Mouse (Mus musculus): ENCODE measurements around the gene Prss53. TPM values are rescaled to one million over a fixed set of nuclear protein-coding genes. Genes with fewer than 3 reads are reported as not detected.
"Not testable (repeated sequence)": the region's sequence is repeated elsewhere in the genome, so short reads cannot be mapped to it uniquely, and the experiment has no call there.

Prss53 gene
- polyA plus RNA-seq, 1 experiment from 2014 or later = 1.3 TPM

DNA sequence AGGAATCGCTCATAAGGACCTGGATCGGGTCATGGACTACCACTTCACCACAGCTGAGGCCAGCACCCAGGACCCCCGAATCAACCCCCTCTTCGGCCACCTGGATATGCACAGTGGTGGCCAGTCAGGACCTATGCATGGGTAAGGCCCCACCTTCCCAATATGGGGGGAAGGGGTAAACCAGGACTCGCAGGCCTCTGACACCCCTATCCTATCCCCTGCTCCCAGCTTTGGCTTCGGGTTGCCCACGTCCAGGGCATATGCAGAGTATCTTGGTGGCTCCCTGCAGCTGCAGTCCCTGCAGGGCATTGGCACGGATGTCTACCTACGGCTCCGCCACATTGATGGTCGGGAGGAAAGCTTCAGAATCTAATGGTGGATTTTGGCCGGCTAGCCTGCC is 17.2 kb upstream of the Prss53 start:
- ATAC-seq (replicated peaks) = no peak
- 92% methylated on average over 12 of the region's 12 CpGs for WGBS
- peaks cover 20% of the 10 kb centered on the region for H3K4me1 ChIP-seq

DNA sequence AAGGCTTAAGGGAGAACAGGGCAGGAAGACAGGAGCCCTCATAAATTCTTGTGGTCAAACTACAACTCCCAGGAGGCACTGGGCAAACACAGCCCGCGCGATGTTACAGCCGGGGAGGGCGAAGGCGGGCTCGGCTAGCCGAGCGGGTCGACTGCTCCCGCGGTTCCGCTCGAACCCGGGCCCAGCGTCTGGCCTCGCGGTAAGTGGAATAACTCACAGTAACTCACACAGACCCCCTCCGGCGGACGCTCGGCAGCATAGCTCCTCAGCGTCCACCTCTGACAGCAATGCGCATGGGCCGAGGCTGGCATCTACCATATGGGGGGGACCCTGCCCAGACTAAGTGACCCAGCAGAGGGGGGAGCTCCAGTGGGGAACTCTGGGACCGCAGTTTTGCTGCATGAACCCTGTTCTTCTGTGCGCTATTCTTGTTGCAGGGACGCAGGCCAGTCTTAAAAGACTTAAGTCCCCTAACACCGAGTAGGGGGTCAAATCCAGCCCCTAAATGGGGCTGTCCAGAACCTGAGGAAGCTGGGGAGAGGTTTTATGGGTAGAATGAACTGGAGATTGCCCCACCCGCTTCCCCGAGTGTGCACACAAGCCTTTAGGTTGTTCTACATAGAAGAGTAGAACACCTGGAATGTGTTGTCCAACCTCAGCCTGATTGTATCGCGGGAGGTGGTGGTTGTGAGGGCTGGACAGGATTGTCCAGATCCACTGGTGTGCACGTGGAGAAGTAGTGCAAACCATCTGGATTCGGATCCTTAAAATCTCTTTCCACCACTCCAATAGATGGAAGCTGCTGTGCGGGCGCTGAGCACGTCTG is 13.4 kb upstream of the Prss53 start, which contains the start of gene Bckdk:
Gene Bckdk (plus strand): TSS at position 112 of the 826 bp plus-strand sequence.
- H3K4me1 ChIP-seq = peaks cover 14% of the 10 kb centered on the region
- peaks cover 25% of the 10 kb centered on the region; the same call in 1 of the 2 replicates for H3K36me3 ChIP-seq (replicated peaks)
- WGBS = 7% methylated on average over 38 of the region's 38 CpGs
- H3K27me3 ChIP-seq (replicated peaks) = no peaks in the 10 kb centered on the region
- no peaks in the 10 kb centered on the region for H3K9me3 ChIP-seq
- H3K9ac ChIP-seq = peak within 1 kb of the TSS; percentile 68
- peak within 1 kb of the TSS; percentile 86 for H3K27ac ChIP-seq
- peak within 1 kb of the TSS; percentile 66 for H3K4me3 ChIP-seq
- peak; percentile 94 for ATAC-seq (replicated peaks)
- H3K4me2 ChIP-seq = peak within 1 kb of the TSS; percentile 73

More for the DNA sequence above, 17.2 kb upstream of the Prss53 start:
- Histone ChIP-seq H3K4me2 (no peak overlapping the region), H3K27me3 (replicated peaks) (no peaks in the 10 kb centered on the region), H3K36me3 (replicated peaks) (peaks cover 26% of the 10 kb centered on the region; the same call in 1 of the 2 replicates), H3K4me3 (no peak overlapping the region), H3K9ac (no peak overlapping the region), H3K27ac (no peak overlapping the region), H3K9me3 (no peaks in the 10 kb centered on the region)

DNA sequence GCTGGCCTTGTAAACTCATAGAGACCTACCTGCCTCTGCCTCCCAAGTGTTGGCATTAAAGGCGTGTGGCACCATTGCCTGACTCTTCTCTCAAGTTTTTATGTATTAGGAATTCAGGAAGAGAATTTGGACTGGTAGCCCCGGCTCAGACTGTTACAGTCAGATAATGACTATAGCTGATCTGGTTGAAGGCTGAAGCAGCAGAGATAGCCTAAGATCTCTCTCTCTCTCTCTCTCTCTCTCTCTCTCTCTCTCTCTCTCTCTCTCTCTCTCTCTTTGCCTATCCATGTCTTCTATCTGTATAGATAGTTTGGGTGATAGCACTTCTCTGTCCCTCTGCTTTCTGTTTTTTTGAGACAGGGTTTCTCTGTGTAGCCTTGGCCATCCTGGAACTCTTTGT is 11.0 kb upstream of the Prss53 start:
- H3K4me1 ChIP-seq = peaks cover 14% of the 10 kb centered on the region
- H3K9me3 ChIP-seq = no peaks in the 10 kb centered on the region
- H3K27ac ChIP-seq = no peak overlapping the region
- no peak overlapping the region for H3K9ac ChIP-seq
- 93% methylated on average over 2 of the region's 2 CpGs for WGBS
- H3K36me3 ChIP-seq (replicated peaks) = 0 out of 2 replicates have a peak, but pooled peaks cover under 1% of the 10 kb centered on the region
- H3K27me3 ChIP-seq (replicated peaks) = 0 out of 2 replicates have a peak, but pooled peaks cover 2% of the 10 kb centered on the region
- H3K4me2 ChIP-seq = no peak overlapping the region
- ATAC-seq (replicated peaks) = no peak
- H3K4me3 ChIP-seq = no peak overlapping the region

DNA sequence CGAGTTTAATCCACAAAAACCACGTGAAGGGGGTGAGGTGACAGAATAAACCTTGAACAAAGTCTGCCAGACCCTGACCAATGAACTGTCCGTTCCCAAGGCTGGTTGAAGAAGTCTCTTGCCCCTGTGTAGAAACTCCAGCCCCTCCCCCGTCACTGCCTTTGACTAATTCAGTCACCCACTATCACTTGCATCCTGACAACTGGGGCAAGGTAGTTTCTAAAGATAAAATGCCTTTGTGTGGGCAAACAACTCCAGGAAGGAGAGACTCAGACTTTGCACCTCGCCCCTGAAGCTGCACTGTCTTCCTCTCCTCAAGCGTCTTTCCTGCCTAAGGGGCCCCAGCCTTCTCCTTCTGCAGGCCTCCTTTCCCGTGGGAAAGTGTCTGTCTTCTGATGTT is 9.2 kb upstream of the Prss53 start:
- Histone ChIP-seq H3K27ac (no peak overlapping the region), H3K27me3 (replicated peaks) (0 out of 2 replicates have a peak, but pooled peaks cover 2% of the 10 kb centered on the region), H3K9me3 (no peaks in the 10 kb centered on the region), H3K4me2 (no peak overlapping the region), H3K36me3 (replicated peaks) (no peaks in the 10 kb centered on the region), H3K4me1 (peaks cover 9% of the 10 kb centered on the region), H3K4me3 (no peak overlapping the region), H3K9ac (no peak overlapping the region)
- 46% methylated on average over 7 of the region's 7 CpGs for WGBS
- ATAC-seq (replicated peaks) = no peak

DNA sequence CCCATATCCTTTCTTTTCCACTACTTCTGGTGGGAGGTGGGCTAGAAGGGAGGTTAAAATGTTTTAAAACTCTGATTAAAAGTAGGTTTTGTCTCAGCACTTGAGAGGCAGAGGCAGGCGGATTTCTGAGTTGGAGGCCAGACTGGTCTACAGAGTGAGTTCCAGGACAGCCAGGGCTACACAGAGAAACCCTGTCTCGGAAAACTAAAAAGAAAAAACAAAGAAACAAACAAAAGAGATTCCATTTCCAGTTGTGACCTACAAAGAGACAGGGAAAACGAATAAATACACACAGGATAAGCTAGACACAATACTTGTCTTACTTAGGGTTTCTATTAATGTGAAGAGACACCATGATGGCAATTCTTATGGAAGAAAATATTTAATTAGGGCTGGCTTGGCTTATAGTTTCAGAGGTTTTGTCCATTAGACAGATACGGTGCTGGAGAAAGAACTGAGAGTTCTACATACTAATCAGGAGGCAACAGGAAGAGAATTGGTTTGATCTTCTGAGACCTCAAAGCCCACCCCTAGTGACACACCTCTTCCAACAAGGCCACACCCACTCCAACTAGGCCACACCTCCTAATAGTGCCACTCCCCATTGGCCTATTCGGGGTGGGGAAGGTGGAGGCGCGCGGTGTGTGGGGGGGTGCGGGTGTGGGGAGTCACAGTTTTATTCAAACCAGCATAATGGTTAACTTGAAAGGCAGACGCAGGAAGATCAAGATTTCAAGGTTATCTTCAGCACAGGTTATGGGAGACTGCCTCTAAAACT is 7.6 kb upstream of the Prss53 start:
- Histone ChIP-seq H3K27me3 (replicated peaks) (0 out of 2 replicates have a peak, but pooled peaks cover 2% of the 10 kb centered on the region), H3K4me2 (no peak overlapping the region), H3K36me3 (replicated peaks) (no peaks in the 10 kb centered on the region; the same call in 1 of the 2 replicates), H3K4me1 (peaks cover 11% of the 10 kb centered on the region), H3K27ac (no peak overlapping the region), H3K9me3 (no peaks in the 10 kb centered on the region), H3K9ac (no peak overlapping the region), H3K4me3 (no peak overlapping the region)
- no peak for ATAC-seq (replicated peaks)
- WGBS = 41% methylated on average over 10 of the region's 10 CpGs

DNA sequence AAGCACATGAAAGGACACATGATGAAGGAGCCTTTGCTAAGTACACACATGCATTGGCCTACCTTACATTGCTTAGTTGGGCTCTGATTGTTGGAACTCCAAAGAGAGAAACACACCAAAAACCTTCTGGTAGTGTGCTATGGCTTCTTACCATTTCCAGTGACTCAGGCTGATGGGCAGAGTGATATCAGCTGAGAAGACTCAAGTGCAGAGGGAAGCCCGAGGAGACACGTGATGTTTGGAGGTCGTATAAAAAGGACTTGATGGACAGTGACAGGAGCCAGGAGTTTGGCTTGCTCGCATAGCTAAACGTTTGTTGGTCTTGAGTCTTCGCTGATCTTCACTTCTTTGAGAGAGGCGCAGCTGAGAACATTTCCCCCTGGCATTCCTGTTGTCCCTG is 6.8 kb upstream of the Prss53 start:
- Histone ChIP-seq H3K27ac (no peak overlapping the region), H3K9ac (no peak overlapping the region), H3K4me1 (peaks cover 11% of the 10 kb centered on the region), H3K36me3 (replicated peaks) (no peaks in the 10 kb centered on the region; the same call in 1 of the 2 replicates), H3K4me3 (no peak overlapping the region), H3K9me3 (no peaks in the 10 kb centered on the region), H3K4me2 (no peak overlapping the region), H3K27me3 (replicated peaks) (0 out of 2 replicates have a peak, but pooled peaks cover 2% of the 10 kb centered on the region)
- WGBS = 90% methylated on average over 7 of the region's 7 CpGs
- no peak for ATAC-seq (replicated peaks)

DNA sequence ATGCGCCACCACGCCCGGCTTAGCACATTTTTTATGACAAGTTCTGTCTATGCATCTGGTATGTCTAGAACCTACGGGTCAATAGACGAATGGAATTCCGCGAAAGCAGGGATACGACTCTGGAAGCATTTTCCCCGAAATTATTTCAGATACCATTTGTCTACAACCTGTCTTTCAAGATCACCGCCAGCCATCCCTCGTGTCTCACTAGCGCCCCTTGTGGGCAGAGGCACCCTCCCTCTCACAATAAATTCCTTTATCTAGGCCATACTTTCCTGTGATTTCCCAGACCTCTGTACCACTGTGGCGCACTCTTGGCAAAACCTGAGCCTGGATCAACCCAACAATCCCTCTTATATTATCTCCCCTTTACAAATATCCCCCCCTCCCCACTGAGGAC is 5.6 kb upstream of the Prss53 start:
- peaks cover 11% of the 10 kb centered on the region for H3K4me1 ChIP-seq
- WGBS = 58% methylated on average over 13 of the region's 13 CpGs
- H3K27ac ChIP-seq = no peak overlapping the region
- no peak for ATAC-seq (replicated peaks)
- no peak overlapping the region for H3K4me3 ChIP-seq
- no peak overlapping the region for H3K4me2 ChIP-seq
- no peaks in the 10 kb centered on the region; the same call in 1 of the 2 replicates for H3K36me3 ChIP-seq (replicated peaks)
- no peaks in the 10 kb centered on the region for H3K9me3 ChIP-seq
- 0 out of 2 replicates have a peak, but pooled peaks cover 2% of the 10 kb centered on the region for H3K27me3 ChIP-seq (replicated peaks)
- no peak overlapping the region for H3K9ac ChIP-seq

DNA sequence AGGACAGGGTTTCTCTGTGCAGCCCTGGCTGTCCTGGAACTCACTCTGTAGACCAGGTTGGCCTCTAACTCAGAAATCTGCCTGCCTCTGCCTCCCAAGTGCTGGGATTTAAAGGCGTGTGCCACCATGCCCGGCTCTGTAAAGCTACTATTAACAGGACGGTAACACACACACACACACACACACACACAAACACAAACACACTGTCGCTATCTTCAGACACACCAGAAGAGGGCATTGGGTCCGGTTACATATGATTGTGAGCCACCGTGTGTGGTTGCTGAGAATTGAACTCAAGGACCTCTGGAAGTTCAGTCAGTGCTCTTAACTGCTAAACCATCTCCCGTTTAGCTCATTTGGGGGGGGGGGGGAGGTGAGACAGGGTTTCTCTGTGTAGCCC is 5.1 kb upstream of the Prss53 start:
- Histone ChIP-seq H3K4me1 (peaks cover 11% of the 10 kb centered on the region), H3K4me2 (peak overlapping the region; percentile 58; the same call in 1 of the 2 replicates), H3K4me3 (peak overlapping the region; percentile 52), H3K27ac (peak overlapping the region; percentile 26; the same call in 1 of the 2 replicates)
- not testable (repeated sequence) for H3K9ac ChIP-seq; H3K27me3 ChIP-seq (replicated peaks); H3K36me3 ChIP-seq (replicated peaks); H3K9me3 ChIP-seq
- peak; percentile 48 for ATAC-seq (replicated peaks)
- WGBS = 70% methylated on average over 7 of the region's 7 CpGs

DNA sequence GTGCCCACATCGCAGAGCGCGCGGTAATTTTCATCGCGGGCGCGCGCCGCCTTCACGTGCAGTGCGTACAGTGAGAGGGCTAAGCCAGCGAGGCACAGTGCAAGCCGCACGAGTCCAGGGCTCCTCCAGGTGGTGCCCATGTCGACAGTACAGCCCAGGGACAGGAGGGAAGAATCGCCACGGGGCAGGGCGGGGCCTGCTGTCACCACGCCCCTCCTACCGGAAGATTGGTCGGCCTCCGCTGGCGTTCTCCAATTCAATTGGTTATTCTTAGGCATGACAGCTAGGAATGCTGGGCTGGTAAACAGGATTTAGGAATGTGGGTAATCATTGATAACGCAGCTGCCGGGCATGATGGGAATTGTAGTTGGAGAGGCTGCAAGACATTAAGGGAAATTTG is 4.7 kb upstream of the Prss53 start, which contains the start of the genes Gm21974 and Vkorc1:
Gene Gm21974 (minus strand): TSS at position 13 of the 400 bp plus-strand sequence.
Gene Vkorc1 (minus strand): TSS at position 176 of the 400 bp plus-strand sequence.
- WGBS = 0% methylated on average over 26 of the region's 26 CpGs
- H3K27ac ChIP-seq = peak within 1 kb of the TSS; percentile 70
- peak within 1 kb of the TSS; percentile 51 for H3K9ac ChIP-seq
- peak within 1 kb of the TSS; percentile 52 for H3K4me3 ChIP-seq
- H3K27me3 ChIP-seq (replicated peaks) = 0 out of 2 replicates have a peak, but pooled peaks cover 2% of the 10 kb centered on the region
- H3K9me3 ChIP-seq = no peaks in the 10 kb centered on the region
- ATAC-seq (replicated peaks) = peak; percentile 96
- peaks cover 11% of the 10 kb centered on the region for H3K4me1 ChIP-seq
- H3K4me2 ChIP-seq = peak within 1 kb of the TSS; percentile 58
- H3K36me3 ChIP-seq (replicated peaks) = no peaks in the 10 kb centered on the region; the same call in 1 of the 2 replicates

DNA sequence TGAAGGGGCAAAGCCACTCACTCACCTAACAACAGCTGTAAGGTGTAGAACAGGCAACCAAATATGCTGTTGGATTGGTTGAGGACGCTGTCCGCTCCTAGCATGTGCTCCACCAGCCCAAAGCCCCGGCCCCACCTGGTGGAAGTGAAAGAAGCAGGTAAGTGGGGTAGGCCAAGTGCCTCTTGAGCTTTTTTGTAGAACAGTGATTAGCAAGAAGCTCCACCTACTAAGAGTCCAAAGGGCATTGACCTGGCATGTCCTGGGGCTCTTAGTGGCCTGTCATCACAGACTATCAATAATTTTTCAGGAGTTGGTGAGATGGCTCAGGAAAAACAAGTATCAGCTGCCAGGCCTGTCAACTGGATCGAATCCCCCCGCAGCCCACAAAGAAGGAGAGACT is 3.7 kb upstream of the Prss53 start:
- Histone ChIP-seq H3K4me2 (peak overlapping the region; percentile 58), H3K4me1 (peaks cover 11% of the 10 kb centered on the region), H3K4me3 (peak overlapping the region; percentile 52), H3K9ac (peak overlapping the region; percentile 51; the same call in 1 of the 2 replicates), H3K9me3 (no peaks in the 10 kb centered on the region), H3K27ac (no peak overlapping the region), H3K36me3 (replicated peaks) (no peaks in the 10 kb centered on the region; the same call in 1 of the 2 replicates), H3K27me3 (replicated peaks) (0 out of 2 replicates have a peak, but pooled peaks cover 2% of the 10 kb centered on the region)
- whole genome bisulfite sequencing = 81% methylated on average over 5 of the region's 5 CpGs
- ATAC-seq (replicated peaks) = no peak

DNA sequence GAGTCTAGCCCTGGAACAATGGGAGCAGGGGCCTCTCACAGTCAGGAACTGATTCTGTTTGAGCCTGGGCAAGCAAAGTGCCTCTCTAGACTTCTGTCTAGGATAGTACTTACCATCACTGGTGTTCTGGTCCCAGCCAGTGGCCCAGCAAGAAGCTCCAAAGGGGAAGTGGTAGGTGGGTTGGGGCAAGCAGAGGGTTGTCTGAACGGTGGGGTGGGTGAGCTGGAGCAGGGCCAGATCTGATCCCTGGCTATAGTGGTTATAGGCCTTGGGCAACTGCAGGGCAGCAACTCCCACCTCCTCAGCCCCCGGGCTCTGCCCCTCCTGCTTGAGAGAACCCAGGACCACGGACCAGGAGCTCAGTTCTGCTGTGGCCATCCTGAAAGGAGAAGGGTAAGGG is 1.9 kb downstream of the Prss53 start:
- no peak overlapping the region for H3K4me2 ChIP-seq
- peaks cover 16% of the 10 kb centered on the region for H3K4me1 ChIP-seq
- H3K9ac ChIP-seq = no peak overlapping the region
- no peaks in the 10 kb centered on the region for H3K9me3 ChIP-seq
- H3K27me3 ChIP-seq (replicated peaks) = no peaks in the 10 kb centered on the region
- peaks cover 46% of the 10 kb centered on the region for H3K36me3 ChIP-seq (replicated peaks)
- H3K27ac ChIP-seq = no peak overlapping the region
- 84% methylated on average over 3 of the region's 3 CpGs for WGBS
- no peak overlapping the region for H3K4me3 ChIP-seq
- no peak for ATAC-seq (replicated peaks)

DNA sequence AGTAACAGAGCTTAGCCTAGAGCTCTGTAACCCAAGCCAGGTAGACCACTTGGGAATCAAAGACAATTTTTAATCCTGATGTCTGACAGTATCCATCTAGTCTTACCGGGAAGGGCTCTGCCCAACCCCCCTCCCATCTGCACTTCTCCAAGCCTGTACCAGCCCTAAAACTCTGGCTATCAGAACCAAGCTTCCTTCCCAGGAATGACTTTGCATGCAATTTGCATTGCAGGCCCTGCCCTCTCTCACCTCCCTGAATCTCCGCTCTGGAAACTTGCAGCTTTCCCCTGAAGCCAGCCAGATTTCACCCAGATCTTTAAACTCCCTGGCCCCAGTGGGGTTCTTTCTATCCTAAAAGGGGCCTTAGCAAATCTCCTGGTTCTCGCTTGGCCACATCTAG is 3.0 kb downstream of the Prss53 start:
- Histone ChIP-seq H3K27ac (no peak overlapping the region), H3K9ac (no peak overlapping the region), H3K9me3 (no peaks in the 10 kb centered on the region), H3K27me3 (replicated peaks) (no peaks in the 10 kb centered on the region), H3K36me3 (replicated peaks) (peaks cover 55% of the 10 kb centered on the region), H3K4me1 (peaks cover 21% of the 10 kb centered on the region), H3K4me3 (no peak overlapping the region), H3K4me2 (no peak overlapping the region)
- 84% methylated on average over 3 of the region's 3 CpGs for WGBS
- no peak for ATAC-seq (replicated peaks)
